Mouse (Mus musculus): Measurements from ENCODE around the gene Ear14. TPM values are rescaled to one million over a fixed set of nuclear protein-coding genes. Genes with fewer than 3 reads are reported as not detected.
"Not testable (repeated sequence)": the region's sequence is repeated elsewhere in the genome, so short reads cannot be mapped to it uniquely, and the experiment has no call there.

Ear14 gene
- total RNA-seq (2022) = not detected

- no peak for DNase-seq (ENCODE audit: low spot score in 2 of 2)
These were observed at the start of gene Ear14 for GRCm38 (mm10) chr14:51203115-51203514. Gene Ear14 (plus strand): TSS chr14:51203391.

GRCm38 (mm10) chr14:51156056-51156735, 47.0 kb upstream of the Ear14 start:
- DNase-seq (ENCODE audit: low spot score in 2 of 2) = no peak

- no peak for DNase-seq (ENCODE audit: low spot score in 2 of 2)
These were observed 46.5 kb upstream of the Ear14 start for GRCm38 (mm10) chr14:51156736-51157068.

- DNase-seq (ENCODE audit: low spot score in 2 of 2) = no peak
These were observed 46.1 kb upstream of the Ear14 start for GRCm38 (mm10) chr14:51157072-51157471.

DNA sequence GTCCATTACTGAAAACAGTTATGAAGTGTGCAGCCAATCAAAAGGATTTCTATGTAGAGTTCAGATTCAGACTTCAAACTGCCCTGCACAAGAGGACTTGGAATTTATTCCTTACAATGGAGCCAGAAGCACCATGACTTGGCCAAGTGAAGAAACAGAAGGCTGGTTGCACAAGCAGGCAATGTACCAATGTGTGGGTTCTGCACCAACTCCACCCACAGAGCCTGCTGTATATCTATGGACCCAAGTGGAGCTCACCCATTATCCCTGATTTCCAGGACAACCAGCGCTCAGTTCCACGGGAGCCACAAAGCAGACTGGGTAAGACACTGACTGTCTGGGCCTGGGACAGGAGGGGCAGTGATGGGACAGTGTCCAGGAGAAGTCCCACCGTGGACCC, 41.2 kb upstream of the Ear14 start, which contains the start of gene Rnase2b:
TSS of gene Rnase2b (plus strand) at position 285 of the 400 bp plus-strand sequence.
- DNase-seq (ENCODE audit: low spot score in 2 of 2) = peak in 1 of 2 experiments; percentile 15

DNA sequence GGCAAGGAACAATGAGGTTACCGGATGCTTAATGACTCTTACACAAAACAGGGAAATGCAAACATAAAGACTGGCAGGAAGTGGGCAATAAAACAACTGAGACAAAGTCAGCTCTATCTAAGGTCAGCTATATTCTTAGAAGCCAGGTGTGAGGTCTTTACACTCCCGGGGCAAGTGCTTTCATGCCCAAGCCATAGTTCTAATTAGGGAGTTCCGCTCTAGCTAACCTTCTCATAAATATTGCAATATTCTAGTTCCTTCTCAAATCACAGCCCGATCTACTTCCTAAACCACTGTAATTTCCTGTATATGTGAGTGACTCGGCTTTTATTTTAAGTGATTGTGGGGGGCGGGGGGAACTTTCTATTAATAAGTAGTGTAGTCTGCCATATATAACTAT, 39.9 kb upstream of the Ear14 start:
- DNase-seq (ENCODE audit: low spot score in 2 of 2) = not testable (repeated sequence)

- no peak for DNase-seq (ENCODE audit: low spot score in 2 of 2)
These were observed 37.8 kb upstream of the Ear14 start for GRCm38 (mm10) chr14:51165435-51165834.

DNA sequence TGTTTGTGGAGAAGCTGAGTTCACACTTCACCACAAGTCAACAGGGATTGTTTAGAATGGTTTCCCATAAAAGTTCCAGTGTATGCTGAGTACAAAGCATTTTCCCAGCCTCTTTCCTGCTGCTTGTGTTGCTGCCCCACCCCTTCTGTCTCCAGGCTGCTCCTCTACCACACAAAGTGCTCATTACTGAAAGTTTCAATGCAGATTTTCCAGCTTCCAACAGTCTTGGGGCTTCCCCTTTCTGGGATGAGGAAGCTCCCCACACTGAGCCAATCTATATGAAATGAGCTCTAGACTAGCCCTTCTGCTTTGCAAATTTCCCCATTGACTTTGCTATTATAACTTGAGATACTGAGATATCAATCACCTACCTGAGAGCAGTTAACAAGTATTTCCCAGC, 37.1 kb upstream of the Ear14 start:
- no peak for DNase-seq (ENCODE audit: low spot score in 2 of 2)

DNA sequence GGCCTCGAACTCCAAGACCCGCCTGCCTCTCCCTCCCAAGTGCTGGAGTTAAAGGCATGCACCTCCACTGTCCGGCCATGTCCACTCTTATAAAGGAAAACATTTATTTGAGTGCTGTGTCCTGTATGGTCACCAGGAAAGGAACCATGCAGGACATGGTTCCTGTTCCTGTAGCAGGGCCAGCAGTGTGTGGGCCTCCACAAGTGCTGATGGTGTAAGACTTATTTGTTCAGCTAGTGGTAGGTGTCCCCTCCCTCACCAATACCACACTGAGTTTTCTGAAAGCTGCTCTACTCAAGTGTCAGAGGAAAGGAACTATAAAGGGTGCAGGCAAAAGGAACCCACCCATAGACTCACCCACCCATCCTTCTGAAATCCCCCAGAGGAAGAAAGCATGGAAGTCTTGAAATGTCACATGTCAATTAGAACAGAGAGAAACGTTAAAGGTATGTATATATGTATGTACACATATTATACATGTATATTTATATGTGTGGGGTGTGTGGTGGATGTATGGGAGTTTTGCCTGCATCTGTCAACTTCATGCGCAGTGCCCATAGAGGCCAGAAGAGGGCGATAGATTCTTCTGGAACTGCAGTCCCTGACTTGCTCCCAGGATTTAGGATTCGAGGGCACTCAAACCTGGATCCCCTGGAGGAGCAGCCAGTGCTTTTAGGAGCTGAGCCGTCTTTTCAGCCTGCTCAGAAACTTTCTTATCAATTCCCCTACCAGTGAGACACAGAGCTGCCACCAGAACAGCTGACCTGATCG, 30.9 kb upstream of the Ear14 start:
- DNase-seq (ENCODE audit: low spot score in 2 of 2) = peak in 1 of 2 experiments; percentile 18

GRCm38 (mm10) chr14:51172947-51173346, 30.2 kb upstream of the Ear14 start:
- peak in 1 of 2 experiments; percentile 16 for DNase-seq (ENCODE audit: low spot score in 2 of 2)

DNA sequence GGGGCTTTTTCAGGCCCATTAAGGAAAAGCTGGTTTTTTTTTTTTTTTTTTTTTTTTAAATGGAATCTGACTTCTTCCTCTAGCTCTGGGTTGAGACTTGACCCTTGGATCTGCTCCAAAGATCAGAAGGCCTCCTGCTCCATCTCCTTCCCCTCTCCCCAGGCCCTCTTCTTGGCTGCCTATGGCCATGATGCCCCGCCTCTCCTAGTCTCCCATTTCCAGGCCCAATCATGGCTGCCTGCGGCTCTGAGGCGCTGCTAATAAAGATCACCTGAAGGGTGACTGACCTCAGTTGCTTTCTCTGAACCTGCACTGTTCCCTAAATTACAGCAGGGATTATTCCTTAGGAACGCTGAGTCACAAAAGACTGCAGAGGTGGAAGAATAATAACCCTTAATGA, 29.3 kb upstream of the Ear14 start:
- no peak for DNase-seq (ENCODE audit: low spot score in 2 of 2)

- not testable (repeated sequence) for DNase-seq (ENCODE audit: low spot score in 2 of 2)
These were observed 22.1 kb upstream of the Ear14 start for GRCm38 (mm10) chr14:51181051-51181450.

DNA sequence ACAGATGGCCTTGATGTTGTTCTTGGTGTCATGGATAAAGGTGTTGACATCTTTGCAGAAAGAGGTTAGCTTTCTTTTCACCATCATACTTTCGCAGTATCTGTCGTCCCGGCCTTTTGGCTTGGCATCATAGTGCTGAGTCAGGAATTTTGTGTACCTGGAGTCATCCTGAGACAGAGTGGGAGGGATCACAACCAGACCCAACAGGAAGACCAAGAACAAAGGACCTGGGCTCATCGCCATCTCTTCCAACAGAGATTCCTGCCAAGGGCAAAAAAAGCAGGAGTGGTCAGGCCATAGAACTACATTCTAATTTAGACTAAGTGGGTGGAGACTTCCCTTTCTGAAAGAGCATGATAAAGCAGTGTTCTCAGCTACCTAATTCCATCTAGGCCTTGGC, 7.5 kb upstream of the Ear14 start:
- no peak for DNase-seq (ENCODE audit: low spot score in 2 of 2)

GRCm38 (mm10) chr14:51199098-51200023, 3.8 kb upstream of the Ear14 start, which contains the start of gene Ang2:
Gene Ang2 (minus strand): TSS chr14:51199148.
- no peak for DNase-seq (ENCODE audit: low spot score in 2 of 2)

DNA sequence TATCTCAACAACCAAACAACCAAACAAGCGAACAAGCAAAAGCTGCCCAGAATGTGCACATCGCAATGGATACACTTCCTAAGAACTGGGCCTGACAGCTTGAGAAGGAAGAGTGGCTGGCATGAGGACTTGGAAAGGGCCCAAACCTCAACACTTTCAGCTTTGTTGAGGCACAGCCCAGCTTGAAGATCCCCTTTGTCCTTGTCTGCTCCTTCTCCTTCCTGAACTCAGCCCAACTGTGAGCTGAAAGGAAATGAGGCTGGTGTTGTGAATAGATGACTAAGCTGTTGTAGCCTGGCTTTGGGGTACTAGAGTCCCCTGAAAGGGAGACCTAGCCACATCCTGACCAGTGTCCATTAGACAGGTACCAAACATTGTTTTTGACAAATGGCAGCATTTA, 3.1 kb upstream of the Ear14 start:
- peak in 1 of 2 experiments; percentile 37 for DNase-seq (ENCODE audit: low spot score in 2 of 2)

DNA sequence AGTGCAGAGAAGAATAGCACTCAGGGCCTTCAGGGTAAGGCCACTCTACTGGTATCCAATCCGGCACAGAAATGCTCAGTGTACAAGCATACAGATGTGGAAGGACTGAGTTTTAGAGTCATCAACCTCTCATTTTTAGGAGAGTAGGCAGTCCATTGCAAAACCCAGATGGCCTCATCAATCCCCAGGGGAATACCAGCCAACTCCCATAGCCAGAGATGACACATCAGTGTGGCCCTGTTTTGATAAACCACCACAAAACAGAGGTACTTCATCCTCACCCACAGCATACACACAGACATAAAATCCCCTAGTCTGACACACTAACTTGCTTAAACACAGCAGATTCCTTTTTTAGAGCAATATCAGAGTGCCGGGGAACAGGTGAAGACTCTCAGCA, 2.7 kb upstream of the Ear14 start:
- no peak for DNase-seq (ENCODE audit: low spot score in 2 of 2)

GRCm38 (mm10) chr14:51220075-51220474, 16.9 kb downstream of the Ear14 start:
- not testable (repeated sequence) for DNase-seq (ENCODE audit: low spot score in 2 of 2)

- DNase-seq (ENCODE audit: low spot score in 2 of 2) = not testable (repeated sequence)
These were observed 26.5 kb downstream of the Ear14 start for GRCm38 (mm10) chr14:51229657-51230056.

DNA sequence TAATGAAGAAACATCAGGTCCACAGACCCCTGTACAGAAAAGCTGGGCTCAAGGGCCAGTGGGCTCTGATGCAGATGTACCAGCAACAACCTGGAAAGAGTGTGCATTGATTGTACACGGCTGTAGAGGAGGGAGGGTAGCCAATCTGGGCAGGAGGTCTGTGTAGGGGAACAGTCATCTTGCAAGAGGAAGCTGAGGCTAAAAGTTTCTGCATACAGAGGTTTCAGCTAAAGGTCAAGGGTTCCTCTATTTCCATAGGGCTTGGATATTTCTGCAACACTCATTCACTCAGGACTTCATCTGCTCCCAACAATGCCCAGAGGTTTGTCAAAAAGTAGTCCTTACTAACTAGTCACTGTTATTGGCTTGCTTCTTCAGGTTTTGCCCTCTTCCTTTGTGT, 34.3 kb downstream of the Ear14 start:
- not testable (repeated sequence) for DNase-seq (ENCODE audit: low spot score in 2 of 2)

GRCm38 (mm10) chr14:51240899-51241298, 37.7 kb downstream of the Ear14 start:
- peak in 1 of 2 experiments; percentile 12 for DNase-seq (ENCODE audit: low spot score in 2 of 2)

- no peak for DNase-seq (ENCODE audit: low spot score in 2 of 2)
These were observed 44.5 kb downstream of the Ear14 start for GRCm38 (mm10) chr14:51247736-51248135.

- DNase-seq (ENCODE audit: low spot score in 2 of 2) = no peak
These were observed 47.2 kb downstream of the Ear14 start for GRCm38 (mm10) chr14:51250348-51250747.

Measured in left cerebral cortex, adult 8-10 months (tissue).